Mouse (Mus musculus): Measurements from ENCODE around the gene Mkrn2os. TPM values are rescaled to one million over a fixed set of nuclear protein-coding genes. Genes with fewer than 3 reads are reported as not detected.

The Mkrn2os gene
- polyA plus RNA-seq (2017; shearing (Covaris generic)) = not detected

DNA sequence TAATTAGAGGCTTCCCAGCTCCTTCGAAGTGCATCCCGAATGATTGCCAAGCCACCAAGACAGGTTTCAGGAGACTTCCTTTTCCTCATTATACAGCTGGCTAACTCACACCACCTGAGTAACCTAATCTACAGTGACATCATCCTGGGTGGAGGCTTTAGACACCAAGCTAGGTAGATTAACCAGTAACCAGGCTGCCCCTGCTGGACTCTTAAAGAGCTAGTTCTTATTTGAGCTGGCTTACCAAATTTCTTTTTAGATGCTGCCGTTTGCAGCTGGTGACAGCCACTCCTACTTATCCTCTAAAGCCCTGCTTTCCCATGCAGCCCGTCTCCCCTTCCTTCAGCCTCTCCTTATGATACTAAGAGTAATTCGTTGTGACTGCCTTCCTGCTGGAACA lies at the start of gene Mkrn2os:
Gene Mkrn2os (minus strand): TSS at position 119 of the 400 bp plus-strand sequence.

DNA sequence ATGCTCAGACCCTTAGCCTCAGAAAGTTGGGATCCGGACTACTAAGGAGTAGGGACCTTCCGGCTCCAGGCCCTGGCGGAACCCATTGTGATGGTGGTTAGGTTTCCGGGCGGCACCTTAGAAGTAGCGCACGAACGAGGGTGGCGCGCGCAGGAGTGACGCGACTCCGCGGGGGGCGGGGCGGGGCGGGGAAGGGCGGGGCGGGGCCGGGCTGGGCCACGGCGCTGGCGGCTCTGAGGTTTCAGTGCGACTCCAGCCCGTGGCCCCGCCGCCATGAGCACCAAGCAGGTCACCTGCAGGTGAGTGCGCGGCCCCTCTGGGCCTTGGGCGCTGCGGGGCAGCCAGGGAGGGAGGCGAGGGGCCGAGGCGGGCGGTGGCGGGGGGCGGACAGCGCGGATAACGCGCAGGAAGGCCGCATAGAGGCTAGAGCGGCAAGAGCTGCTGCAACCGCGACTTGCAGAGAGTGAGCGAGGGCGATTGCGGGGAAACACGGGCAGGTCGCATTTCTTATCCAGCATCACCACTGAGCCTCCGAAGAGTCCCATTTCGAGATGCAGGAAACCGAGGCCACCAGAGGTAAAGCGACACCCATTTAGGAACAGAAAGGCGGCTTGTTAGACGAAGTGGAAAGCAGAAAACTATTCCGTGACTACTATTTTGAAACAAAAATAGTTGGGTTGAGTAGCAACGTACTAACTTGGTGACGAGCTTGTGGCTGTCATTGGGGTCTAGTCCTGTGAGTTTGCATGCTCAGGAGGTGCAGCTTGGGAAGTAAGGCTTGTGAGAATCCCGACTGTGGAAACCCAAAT lies 9.5 kb upstream of the Mkrn2os start, which contains the start of gene Mkrn2:
Gene Mkrn2 (plus strand): TSS at position 188 of the 809 bp plus-strand sequence.

DNA sequence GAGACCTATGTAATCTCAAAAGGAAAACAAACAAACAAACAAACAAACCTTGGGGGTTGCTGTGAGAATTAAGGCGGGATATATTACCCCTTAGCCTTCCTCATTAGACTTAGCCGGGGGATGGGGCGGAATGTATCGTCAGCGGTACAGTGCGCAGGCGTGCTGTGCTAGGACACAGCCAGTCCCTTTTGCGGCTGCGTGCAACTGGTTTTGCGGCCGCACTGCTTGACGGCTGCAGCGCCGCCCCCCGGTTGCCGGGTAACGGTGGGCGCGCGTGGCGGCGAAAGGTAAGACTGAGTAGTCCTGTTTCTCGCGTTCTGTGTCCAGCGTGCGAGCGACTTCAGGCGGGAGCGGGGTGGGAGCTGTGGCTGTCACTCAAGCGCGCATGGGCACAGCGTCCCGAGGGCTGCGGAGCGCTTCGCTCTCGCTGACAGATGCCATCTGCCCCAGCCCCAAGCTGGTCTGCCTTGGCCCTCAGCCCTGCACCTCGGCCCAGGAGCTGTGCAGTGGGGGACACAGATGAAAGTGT lies 47.9 kb downstream of the Mkrn2os start, which contains the start of gene Tsen2:
Gene Tsen2 (plus strand): TSS at position 223 of the 529 bp plus-strand sequence.

Other genes starting within 250 kb of the Mkrn2os start
- gene Pparg, start 231.6 kb downstream of the Mkrn2os start, polyA plus RNA-seq (2017; shearing (Covaris generic)) = not detected
- gene Tsen2, start 47.9 kb downstream of the Mkrn2os start, polyA plus RNA-seq (2017; shearing (Covaris generic)) = 6.3 TPM
- gene Mkrn2, start 9.3 kb upstream of the Mkrn2os start, polyA plus RNA-seq (2017; shearing (Covaris generic)) = 36.3 TPM
- 117 TPM for gene Raf1, start 84.1 kb upstream of the Mkrn2os start, polyA plus RNA-seq (2017; shearing (Covaris generic))
- not detected for gene Tmem40, start 169.8 kb upstream of the Mkrn2os start, polyA plus RNA-seq (2017; shearing (Covaris generic))
- gene Cand2, start 182.0 kb upstream of the Mkrn2os start, polyA plus RNA-seq (2017; shearing (Covaris generic)) = 4.1 TPM
- gene Rpl32, start 216.2 kb upstream of the Mkrn2os start, polyA plus RNA-seq (2017; shearing (Covaris generic)) = 4,246 TPM
- gene Efcab12, start 245.8 kb upstream of the Mkrn2os start, polyA plus RNA-seq (2017; shearing (Covaris generic)) = not detected

Data from naive thymus-derived CD4-positive, alpha-beta T cell, adult 5 months (primary cell).